Mouse (Mus musculus): ENCODE results near the gene Zbtb49.

Zbtb49 gene

DNA sequence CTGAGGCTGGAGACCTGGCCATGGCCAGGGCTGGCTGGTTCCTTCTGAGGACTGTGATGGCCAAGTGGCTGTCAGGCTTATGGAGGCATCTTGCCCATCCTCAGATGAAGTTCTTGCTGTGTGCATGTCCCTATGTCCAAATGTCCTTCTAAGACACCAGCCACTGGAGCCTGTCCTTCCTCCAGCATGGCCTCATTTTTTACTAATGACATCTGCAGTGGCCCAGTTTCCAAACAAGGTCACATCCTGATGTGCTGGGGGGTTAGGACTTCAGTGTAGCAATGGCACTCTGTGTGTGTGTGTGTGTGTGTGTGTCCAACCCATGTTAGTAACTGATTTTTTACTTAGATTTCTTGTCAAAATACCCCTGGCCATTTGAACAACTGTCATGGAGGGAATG, 24.3 kb downstream of the Zbtb49 start:
- in situ Hi-C loops (cut with MseI, MboI), result loop anchor here (5.0 to 10.0 kb wide), 2 partner anchors 91 to 104 kb away; no protein-coding TSS in a partner anchor

- in situ Hi-C loops (cut with MseI, MboI), result loop anchor here (5.0 to 10.0 kb wide), 2 partner anchors 90 to 103 kb away; no protein-coding TSS in a partner anchor
These were observed 25.3 kb downstream of the Zbtb49 start for GRCm38 (mm10) chr5:38194946-38195345.

- in situ Hi-C loops (cut with MseI, MboI), result loop anchor here in 1 of 2 experiments (10.0 kb wide), 1 partner anchor 86 kb away; no protein-coding TSS in a partner anchor
These were observed 29.4 kb downstream of the Zbtb49 start for GRCm38 (mm10) chr5:38190907-38191306.

- in situ Hi-C loops (cut with MseI, MboI), result no loop called here
These were observed 33.3 kb downstream of the Zbtb49 start for GRCm38 (mm10) chr5:38187006-38187405.

DNA sequence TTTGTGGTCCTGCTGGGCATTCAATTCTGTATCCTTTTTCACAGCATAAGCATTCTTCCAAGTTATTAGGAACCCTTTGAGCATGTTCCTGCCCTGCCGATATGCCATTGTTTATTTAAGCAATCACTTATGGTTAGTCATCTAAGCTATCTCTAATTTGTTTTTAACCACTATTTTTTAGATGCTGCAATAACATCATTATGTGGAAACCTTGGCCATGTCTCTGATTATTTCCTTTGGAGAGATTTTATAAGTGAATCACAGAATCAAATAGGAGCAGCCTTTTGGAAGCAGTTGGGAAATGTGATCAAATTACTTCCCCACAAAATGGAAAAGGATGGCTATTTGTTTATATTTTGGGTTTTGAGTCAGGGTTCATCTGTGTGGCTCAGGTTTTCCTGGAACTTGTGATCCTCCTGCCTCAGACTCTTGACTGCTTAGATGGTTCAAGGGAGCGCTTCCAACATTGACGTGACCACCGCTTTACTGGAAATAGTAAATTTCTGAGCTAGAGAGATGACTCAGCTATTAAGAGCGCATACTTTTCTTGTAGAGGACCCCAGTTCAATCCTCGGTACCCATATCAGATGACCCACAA, 35.5 kb downstream of the Zbtb49 start:
- in situ Hi-C loops (cut with MseI, MboI), result no loop called here

GRCm38 (mm10) chr5:38174256-38174912, 45.9 kb downstream of the Zbtb49 start:
- in situ Hi-C loops (cut with MseI, MboI), result no loop called here

DNA sequence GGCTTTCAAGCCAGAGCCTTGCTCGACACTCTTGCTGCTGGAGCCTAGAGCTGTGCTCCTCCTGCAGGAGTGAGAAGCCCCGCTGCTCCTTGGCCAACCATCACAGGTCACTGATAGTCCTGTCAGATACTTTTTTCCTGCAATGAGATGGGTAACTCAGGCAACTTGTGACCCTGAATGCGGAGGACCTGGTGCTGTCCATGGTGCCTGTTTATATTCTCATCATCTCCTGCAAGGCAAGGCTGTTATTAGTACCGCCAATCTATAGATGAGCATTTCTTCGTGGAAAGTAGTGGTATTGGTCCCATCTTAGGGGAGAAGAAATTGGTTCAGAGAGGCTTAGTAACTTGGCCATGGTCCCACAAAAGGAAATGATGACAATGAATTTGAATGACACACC, 46.5 kb downstream of the Zbtb49 start:
- in situ Hi-C loops (cut with MseI, MboI), result no loop called here

DNA sequence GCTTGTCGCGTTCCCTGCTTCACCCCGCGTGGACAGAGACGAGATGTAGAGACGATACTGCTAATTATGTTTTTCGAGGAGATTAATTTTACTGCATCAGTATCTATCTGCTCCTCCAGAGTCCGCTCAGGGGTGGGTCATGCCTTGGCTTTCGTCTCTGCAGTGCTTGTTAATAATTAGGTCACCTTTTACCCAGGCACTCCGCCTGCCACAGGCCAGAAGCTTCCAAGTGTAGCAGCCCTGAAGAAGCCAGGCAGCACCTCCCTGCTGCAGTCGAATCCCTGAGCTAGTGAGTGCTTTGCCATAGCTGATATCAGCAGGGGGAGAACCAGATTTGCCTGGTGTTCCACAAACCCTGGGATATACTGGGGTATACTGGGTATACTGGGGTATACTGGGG, 51.8 kb downstream of the Zbtb49 start:
- in situ Hi-C loops (cut with MseI, MboI), result no loop called here

DNA sequence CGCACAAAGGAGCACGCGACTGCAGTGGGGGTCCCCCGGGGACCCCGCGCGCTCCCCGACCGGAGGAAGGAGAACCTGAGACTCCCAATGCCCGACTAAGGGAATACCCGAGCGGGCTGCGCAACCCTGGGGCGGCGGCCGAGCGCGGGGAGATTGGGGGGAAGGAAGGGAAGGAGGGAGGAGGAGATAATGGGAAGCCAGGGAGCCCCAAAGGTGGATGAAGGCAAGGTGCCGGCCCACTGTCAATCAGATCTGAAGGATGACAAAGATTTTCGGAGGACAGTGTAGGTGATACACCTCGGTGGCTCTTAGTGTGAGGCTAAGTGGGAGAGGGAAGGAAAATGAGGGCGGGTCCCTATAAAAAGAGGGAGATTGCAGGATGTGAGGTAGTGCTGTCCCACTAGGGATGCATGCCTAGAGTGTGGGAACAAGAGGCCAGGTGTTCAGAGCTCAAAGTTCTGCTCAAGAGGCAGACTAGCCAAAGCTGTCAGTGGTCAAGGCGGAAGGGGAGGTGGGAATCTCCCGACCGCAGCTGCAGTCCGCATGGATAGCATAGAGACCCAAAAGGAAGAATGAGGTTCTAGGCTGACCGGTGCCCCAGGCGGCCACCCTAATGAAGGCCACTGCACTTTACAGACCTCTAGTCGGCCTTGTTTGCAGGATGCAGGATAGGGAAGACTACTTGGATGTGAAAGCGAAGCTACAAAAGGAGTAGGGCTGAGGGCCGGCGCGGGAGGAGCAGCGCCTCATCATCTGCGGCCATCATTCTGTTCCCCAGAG, 60.4 kb downstream of the Zbtb49 start, which contains the start of gene Nsg1:
Gene Nsg1 (minus strand): TSS at position 274 of the 780 bp plus-strand sequence.
- in situ Hi-C loops (cut with MseI, MboI), result no loop called here

GRCm38 (mm10) chr5:38158947-38159633, 61.2 kb downstream of the Zbtb49 start:
- in situ Hi-C loops (cut with MseI, MboI), result no loop called here

DNA sequence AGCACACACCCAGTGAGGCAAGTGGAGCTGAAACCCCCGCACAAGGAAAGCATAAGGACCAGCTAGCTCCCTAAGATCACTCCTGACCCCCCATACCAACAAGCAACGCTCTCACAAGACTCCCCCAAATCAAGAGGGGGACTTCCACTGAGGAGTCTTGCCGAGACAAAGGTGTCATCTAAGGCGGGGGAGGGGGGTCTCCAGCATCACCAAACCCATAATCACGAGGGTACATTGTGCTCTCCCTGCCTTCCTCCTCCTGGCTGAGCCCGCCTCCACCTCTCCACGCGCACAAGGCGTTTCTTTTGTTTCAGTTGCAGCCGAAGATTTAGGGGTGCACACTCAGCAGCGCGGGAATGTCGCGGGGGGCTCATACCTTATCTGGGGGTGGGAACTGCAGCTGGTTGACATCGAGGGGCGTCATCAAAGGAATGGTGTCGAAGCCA, 61.7 kb downstream of the Zbtb49 start:
- in situ Hi-C loops (cut with MseI, MboI), result no loop called here

DNA sequence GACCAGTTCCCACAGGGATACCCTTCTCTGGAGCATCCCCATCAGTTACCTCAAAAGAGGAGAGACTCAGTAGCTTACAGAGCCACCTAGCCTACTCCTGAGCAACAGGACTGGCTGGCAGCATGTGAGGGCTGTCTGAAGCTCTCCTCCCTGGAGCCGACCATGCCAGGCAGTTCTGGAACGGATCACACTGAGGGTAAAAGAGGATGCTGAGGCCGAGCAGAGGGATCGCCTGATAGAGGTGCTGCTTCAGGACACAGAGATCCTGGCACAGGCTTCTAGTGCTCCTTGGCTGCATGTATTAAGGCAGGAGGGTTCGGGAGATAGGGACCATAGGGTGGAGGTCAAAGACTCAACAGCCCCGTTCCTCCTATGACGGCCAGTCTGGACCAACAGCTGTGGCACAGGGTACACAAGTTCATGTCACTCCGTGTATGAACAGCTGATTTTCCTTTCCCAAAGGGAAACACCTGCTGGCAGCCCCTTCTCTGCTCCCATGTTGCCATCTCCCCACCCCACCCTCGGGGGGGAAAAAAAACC, 62.7 kb downstream of the Zbtb49 start:
- in situ Hi-C loops (cut with MseI, MboI), result no loop called here

GRCm38 (mm10) chr5:38153636-38154035, 66.6 kb downstream of the Zbtb49 start:
- in situ Hi-C loops (cut with MseI, MboI), result no loop called here

GRCm38 (mm10) chr5:38152201-38153108, 67.8 kb downstream of the Zbtb49 start:
- in situ Hi-C loops (cut with MseI, MboI), result no loop called here

GRCm38 (mm10) chr5:38151264-38151663, 69.0 kb downstream of the Zbtb49 start:
- in situ Hi-C loops (cut with MseI, MboI), result no loop called here

- in situ Hi-C loops (cut with MseI, MboI), result no loop called here
These were observed 73.7 kb downstream of the Zbtb49 start for GRCm38 (mm10) chr5:38146524-38146923.

GRCm38 (mm10) chr5:38140893-38141292, 79.4 kb downstream of the Zbtb49 start:
- in situ Hi-C loops (cut with MseI, MboI), result no loop called here

All from mouse trophoblast stem cell (cell line).